Mouse (Mus musculus) embryonic fibroblast, embryonic 13.5 days (primary cell): ENCODE measurements at regions not wholly inside any gene's neighbourhood (a gene's known extent, or its start where the extent isn't known, plus 50 kb on each side); places are given as distances from the start of the nearest gene placed in this dataset.

ENCODE experiments used
- CTCF ChIP-seq: IDR thresholded peaks from 2 replicates; pipeline ENCODE4 v1.5.1; 2011; ENCODE audit warnings: mild to moderate bottlenecking, control low read depth, low read length, moderate library complexity, borderline replicate concordance; ENCODE audit not compliant: insufficient read depth
- POLR2A ChIP-seq: IDR thresholded peaks from 2 replicates; pipeline ENCODE4 v1.6.1; 2011; ENCODE audit warnings: low read depth, mild to moderate bottlenecking, control low read depth, low read length, moderate library complexity

DNA sequence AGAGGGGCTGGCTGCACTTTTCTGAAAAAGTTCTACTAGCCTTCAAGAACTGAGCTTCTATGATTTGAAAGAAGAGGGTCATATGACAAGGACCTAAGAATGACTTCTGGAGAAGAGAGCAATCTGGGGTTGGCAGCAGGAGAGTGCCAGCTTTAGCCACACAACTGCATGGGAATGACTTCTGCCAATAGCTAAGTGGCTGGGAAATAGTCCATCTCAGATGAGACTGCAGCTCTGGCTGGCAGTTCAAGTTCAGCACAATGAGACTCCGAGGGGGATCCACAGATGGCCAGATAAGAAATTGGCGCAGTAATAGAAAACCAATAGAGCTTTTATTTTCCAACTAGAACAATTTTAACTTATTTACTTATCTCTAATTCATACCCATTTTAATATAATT, 122.1 kb upstream of the Fbxo33 start:
- TF ChIP-seq CTCF = no peak
- TF ChIP-seq POLR2A = no peak
